Mouse (Mus musculus): ENCODE results near the gene Smad1. TPM values are rescaled to one million over a fixed set of nuclear protein-coding genes. Genes with fewer than 3 reads are reported as not detected.

The Smad1 gene
- total RNA-seq, 1 experiment from 2014 or later, result 9.4 TPM

GRCm38 (mm10) chr8:79386358-79386757 is 13.0 kb downstream of the Smad1 start:
- no peak for ATAC-seq (ENCODE audit: extremely low read depth, insufficient number of reproducible peaks, low FRiP score, poor library complexity, severe bottlenecking)

- no peak for ATAC-seq (ENCODE audit: extremely low read depth, insufficient number of reproducible peaks, low FRiP score, poor library complexity, severe bottlenecking)
These were observed 14.7 kb downstream of the Smad1 start for GRCm38 (mm10) chr8:79384276-79385271.

DNA sequence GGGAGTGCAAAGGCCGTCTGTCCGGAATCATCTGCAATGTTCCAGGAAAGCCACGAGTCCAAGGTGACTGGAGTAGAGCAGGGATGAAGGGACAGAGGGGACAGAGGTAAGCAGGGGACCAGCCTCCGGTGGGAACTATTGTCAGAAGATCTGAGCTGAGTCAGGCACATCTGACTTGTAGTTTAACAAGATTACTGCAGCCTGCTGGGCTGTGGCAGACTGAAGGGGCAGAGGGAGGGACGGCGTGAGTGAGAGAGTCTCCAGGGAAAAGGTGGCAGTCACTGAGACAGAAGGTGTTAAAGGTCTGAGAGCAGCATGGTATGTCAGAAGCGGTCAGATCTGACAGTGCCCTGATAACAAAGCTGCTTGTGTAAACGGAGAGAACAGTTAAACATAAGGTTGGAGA is 16.5 kb downstream of the Smad1 start:
- no peak for ATAC-seq (ENCODE audit: extremely low read depth, insufficient number of reproducible peaks, low FRiP score, poor library complexity, severe bottlenecking)

- no peak for ATAC-seq (ENCODE audit: extremely low read depth, insufficient number of reproducible peaks, low FRiP score, poor library complexity, severe bottlenecking)
These were observed 17.5 kb downstream of the Smad1 start for GRCm38 (mm10) chr8:79381771-79382170.

DNA sequence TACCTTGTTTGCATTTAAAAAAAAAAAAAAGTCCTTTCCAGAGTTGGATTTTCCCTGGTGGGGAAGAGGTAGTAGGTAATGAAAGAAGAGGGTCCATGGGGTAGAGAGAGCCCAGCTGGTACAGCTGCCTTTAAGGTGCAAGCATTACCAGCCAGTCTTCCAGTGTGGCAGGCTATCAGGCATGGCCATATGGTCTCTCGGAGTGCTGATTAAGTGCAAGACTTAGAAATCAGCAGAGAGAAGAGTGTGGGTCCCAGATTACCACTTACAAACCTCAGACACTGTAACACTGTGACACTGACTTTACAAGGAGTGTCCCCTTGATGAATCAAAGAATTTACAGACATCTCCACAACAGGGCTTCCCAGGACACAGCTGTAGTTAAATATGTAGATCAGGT is 18.9 kb downstream of the Smad1 start:
- no peak for ATAC-seq (ENCODE audit: extremely low read depth, insufficient number of reproducible peaks, low FRiP score, poor library complexity, severe bottlenecking)

DNA sequence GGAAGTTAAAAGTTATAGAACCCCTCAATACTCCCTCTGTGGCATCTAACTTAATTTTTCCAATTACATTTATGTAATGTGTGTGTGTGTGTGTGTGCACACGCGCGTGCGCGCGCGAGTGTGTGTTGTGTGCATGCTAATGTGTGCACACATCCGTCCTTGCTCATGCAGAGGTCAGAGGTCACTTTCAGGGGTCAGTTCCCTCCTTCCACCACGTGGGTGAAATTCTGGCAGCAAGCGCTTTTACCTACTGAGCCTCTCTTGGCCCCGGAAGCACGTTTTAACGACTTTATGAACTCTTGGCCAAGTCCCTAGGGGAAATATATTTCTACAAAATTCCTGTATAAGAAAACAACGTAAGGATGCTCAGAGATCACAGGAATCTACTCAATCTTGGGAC is 19.3 kb downstream of the Smad1 start:
- no peak for ATAC-seq (ENCODE audit: extremely low read depth, insufficient number of reproducible peaks, low FRiP score, poor library complexity, severe bottlenecking)

GRCm38 (mm10) chr8:79376648-79377047 is 22.7 kb downstream of the Smad1 start:
- no peak for ATAC-seq (ENCODE audit: extremely low read depth, insufficient number of reproducible peaks, low FRiP score, poor library complexity, severe bottlenecking)

- no peak for ATAC-seq (ENCODE audit: extremely low read depth, insufficient number of reproducible peaks, low FRiP score, poor library complexity, severe bottlenecking)
These were observed 23.6 kb downstream of the Smad1 start for GRCm38 (mm10) chr8:79375775-79376123.

DNA sequence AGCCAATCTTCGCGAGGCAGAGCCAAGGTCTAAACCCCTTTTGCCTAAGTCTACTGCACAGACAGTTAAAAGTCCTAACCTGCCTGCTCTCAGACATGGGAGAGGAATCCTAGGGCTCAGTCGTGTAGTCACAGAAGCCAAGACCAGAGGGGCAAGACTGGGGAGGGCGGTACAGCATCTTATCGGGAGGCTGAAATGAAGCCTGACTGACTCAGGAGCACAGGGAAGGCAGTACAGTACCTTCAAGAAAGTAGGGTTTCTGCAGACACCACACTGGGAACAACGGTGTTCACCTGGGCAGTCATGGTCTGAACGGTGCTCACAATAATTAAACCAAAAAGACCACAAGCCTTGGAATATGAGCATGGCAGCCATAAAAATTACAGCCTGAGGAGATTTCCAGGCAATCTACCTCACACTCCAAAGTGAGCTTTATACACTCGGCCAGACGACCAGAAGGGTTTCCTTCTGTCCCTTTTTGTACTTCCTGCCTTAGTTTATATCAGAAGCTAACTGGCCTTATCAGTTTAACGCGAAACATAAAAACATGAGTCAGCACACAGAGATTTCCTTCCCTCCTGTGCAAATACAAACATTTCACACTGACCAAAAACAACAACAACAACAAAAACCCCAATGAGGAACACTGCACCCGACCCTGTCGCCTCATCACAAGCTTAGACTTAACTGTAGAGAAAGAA is 24.1 kb downstream of the Smad1 start:
- ATAC-seq (ENCODE audit: extremely low read depth, insufficient number of reproducible peaks, low FRiP score, poor library complexity, severe bottlenecking), result peak; percentile 13; the same call in 1 of the 2 replicates

DNA sequence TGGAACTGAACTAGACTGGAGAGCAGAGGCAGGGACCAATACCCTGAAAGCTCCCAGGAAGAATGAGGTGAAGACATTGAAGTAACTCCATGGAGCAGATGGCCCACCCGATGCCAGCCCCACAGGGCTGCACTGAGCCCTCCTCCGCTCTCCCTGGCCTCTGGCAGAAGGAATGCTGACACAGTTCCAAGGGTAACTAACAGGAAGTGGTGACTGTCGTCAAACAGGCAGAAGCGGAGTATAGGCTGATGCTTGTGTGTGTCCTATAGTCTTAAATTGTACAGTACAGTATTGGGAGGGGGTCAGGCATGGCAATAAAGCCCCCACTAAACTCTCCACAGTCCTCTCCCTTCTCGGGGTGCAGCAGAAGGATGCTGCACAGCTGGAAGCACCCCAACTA is 24.9 kb downstream of the Smad1 start:
- ATAC-seq (ENCODE audit: extremely low read depth, insufficient number of reproducible peaks, low FRiP score, poor library complexity, severe bottlenecking), result no peak

- ATAC-seq (ENCODE audit: extremely low read depth, insufficient number of reproducible peaks, low FRiP score, poor library complexity, severe bottlenecking), result no peak
These were observed 25.8 kb downstream of the Smad1 start for GRCm38 (mm10) chr8:79373563-79373962.

GRCm38 (mm10) chr8:79372960-79373359 is 26.4 kb downstream of the Smad1 start:
- ATAC-seq (ENCODE audit: extremely low read depth, insufficient number of reproducible peaks, low FRiP score, poor library complexity, severe bottlenecking), result no peak

GRCm38 (mm10) chr8:79372521-79372920 is 26.8 kb downstream of the Smad1 start:
- ATAC-seq (ENCODE audit: extremely low read depth, insufficient number of reproducible peaks, low FRiP score, poor library complexity, severe bottlenecking), result no peak

GRCm38 (mm10) chr8:79372084-79372483 is 27.2 kb downstream of the Smad1 start:
- ATAC-seq (ENCODE audit: extremely low read depth, insufficient number of reproducible peaks, low FRiP score, poor library complexity, severe bottlenecking), result no peak

DNA sequence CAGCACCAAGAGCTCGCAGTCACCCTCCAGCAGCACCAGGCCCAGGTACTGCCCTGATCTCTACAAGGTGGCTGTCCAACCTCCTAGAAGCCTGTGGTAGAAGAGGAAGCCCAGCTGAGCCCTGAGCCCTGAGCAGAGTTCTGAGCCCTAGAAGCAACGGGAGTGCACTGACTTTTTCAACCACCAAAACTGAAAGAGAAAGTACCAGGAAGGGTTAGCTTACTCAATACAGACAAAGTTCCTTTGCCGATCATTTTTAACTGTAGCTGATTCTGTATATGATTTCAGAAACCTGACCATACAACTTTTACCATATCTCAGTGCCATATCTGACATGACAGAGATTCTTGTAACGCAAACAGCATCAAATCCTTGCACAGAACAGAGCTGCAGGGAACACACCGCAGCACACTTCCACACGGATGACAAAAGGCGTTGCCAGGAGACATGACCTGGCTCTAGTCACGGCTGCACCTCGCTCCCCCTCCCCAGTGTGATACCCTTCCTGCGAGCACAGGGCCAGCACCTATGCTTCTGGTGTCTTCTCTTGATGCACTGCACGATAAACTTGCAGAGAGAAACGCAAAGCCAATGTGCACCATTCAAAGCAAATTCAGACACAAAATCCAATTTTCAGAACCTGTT is 28.6 kb downstream of the Smad1 start:
- ATAC-seq (ENCODE audit: extremely low read depth, insufficient number of reproducible peaks, low FRiP score, poor library complexity, severe bottlenecking), result peak; percentile 49

- no peak for ATAC-seq (ENCODE audit: extremely low read depth, insufficient number of reproducible peaks, low FRiP score, poor library complexity, severe bottlenecking)
These were observed 30.2 kb downstream of the Smad1 start for GRCm38 (mm10) chr8:79369163-79369562.

GRCm38 (mm10) chr8:79367959-79368358 is 31.4 kb downstream of the Smad1 start:
- ATAC-seq (ENCODE audit: extremely low read depth, insufficient number of reproducible peaks, low FRiP score, poor library complexity, severe bottlenecking), result no peak

DNA sequence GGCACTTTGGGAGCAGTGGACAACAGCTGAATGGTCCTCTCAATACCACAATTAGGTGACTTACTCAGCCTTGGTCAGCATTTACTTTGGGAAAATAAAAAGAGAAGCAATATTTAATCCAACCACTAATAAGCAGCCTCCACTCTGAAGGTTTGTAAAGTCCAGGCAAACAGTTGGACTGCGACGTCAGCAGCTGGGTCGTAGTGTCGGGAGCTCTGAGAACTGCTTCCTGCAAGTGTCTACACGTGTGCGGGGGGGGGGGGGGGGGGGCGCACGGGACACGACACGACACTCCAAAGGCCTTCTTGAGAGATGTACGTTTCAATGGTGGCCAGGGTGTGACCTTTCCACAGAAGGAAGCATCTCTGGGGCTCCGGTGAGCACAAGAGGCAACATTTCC is 32.0 kb downstream of the Smad1 start:
- ATAC-seq (ENCODE audit: extremely low read depth, insufficient number of reproducible peaks, low FRiP score, poor library complexity, severe bottlenecking), result no peak

DNA sequence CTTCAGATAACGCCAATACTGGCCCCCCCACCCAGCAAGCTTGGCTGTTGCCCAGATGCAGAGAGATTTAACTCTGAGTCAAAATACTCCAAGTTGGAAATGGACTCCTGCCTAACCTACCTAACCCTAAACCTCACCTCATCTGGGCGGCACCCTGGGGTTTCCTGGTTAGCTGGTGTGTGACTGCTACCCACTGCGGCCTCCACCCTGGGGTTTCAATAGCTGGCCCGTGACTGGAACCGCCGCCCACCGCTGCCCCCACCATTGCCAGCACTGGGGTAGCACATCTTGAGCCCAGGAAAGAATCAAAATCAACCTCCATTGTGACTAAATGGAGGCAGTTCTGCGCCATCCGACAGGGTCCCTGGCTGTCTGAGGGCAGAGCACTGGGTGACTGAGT is 33.1 kb downstream of the Smad1 start:
- peak; percentile 56 for ATAC-seq (ENCODE audit: extremely low read depth, insufficient number of reproducible peaks, low FRiP score, poor library complexity, severe bottlenecking)

DNA sequence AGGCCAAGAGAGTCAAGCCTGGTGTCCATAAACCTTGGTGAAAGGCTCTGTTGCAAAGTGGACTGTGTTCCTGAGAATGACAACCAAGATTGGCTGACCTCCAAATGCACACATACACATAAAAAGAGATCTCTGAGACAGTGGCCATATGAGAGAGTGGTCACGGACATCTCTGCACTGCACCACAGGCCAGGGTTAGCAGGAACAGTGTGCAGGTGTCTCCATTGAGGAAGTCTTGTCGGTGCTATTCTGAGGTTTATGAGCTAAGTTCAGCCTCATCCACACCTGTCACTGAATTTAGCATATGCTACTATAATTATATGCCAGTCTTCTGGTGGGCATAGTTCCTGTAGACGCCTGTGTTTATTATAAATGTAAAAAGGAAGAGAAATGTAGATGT is 33.6 kb downstream of the Smad1 start:
- ATAC-seq (ENCODE audit: extremely low read depth, insufficient number of reproducible peaks, low FRiP score, poor library complexity, severe bottlenecking), result 0 out of 2 replicates have a peak, but pooled peaks have one; percentile 14

Measured in neutrophil, adult 5-6 weeks (primary cell).